Mouse (Mus musculus) neural tube, embryonic 11.5 days (tissue): Measurements from ENCODE around the gene Xylb. TPM values are rescaled to one million over a fixed set of nuclear protein-coding genes. Genes with fewer than 3 reads are reported as not detected.

Experiments used
- ATAC-seq: fragments of 200-750 bp; cut with Nextera tagmentation; 2 replicates; pipeline ENCODE4 v1.8.0; 2017; ENCODE audit warnings: moderate number of reproducible peaks, mild to moderate bottlenecking, moderate TSS enrichment, moderate library complexity; ENCODE audit not compliant: insufficient read depth, low FRiP score, low TSS enrichment
- DNase-seq: peaks from one replicate; pipeline ENCODE4 v3.0.0-alpha.2; 2015; ENCODE audit warnings: low spot score
- H3K27ac ChIP-seq: fragments of 300-500 bp; sonication (generic); 2 replicates; pipeline ENCODE4 v1.5.1; 2014; ENCODE audit warnings: low read depth, mild to moderate bottlenecking, low read length
- H3K27me3 ChIP-seq: fragments of 300-500 bp; sonication (generic); 2 replicates; pipeline ENCODE4 v1.6.1; 2014; ENCODE audit warnings: mild to moderate bottlenecking, low read length, mixed read lengths; ENCODE audit not compliant: control insufficient read depth, insufficient read depth
- H3K36me3 ChIP-seq: fragments of 300-500 bp; sonication (generic); 2 replicates; pipeline ENCODE4 v1.6.1; 2014; ENCODE audit warnings: mild to moderate bottlenecking, low read length, moderate library complexity, mixed read lengths; ENCODE audit not compliant: control insufficient read depth, insufficient read depth
- H3K4me1 ChIP-seq: fragments of 300-500 bp; sonication (generic); 2 replicates; pipeline ENCODE4 v1.6.1; 2014; ENCODE audit warnings: low read length, mixed read lengths; ENCODE audit not compliant: control insufficient read depth, insufficient read depth
- H3K4me2 ChIP-seq: fragments of 300-500 bp; sonication (generic); 2 replicates; pipeline ENCODE4 v1.6.1; 2014; ENCODE audit warnings: low read depth, mild to moderate bottlenecking, moderate library complexity
- H3K4me3 ChIP-seq: fragments of 300-500 bp; sonication (generic); 2 replicates; pipeline ENCODE4 v1.5.1; 2014; ENCODE audit warnings: low read depth, low read length
- H3K9ac ChIP-seq: fragments of 300-500 bp; sonication (generic); 2 replicates; pipeline ENCODE4 v1.6.1; 2014; ENCODE audit warnings: mild to moderate bottlenecking, low read length
- H3K9me3 ChIP-seq: fragments of 300-500 bp; sonication (generic); 2 replicates; pipeline ENCODE4 v1.6.1; 2016; ENCODE audit warnings: low read length; ENCODE audit not compliant: control insufficient read depth
- WGBS: fragments of 180-500 bp; shearing (Covaris S2); extraction: QIAGEN DNeasy Blood & Tissue Kit; methylation state at CpG from one replicate; pipeline ENCODE4 v1.1.7; 2014; 5-methylcytosine and 5-hydroxymethylcytosine counted together
- polyA plus RNA-seq: library from polyadenylated mRNA; unstranded; fragments of >200 nt; fragmentation: Nextera tagmentation; extraction: Ambion mirVana; gene quantifications from 2 replicates; pipeline ENCODE4 v1.2.1, GENCODE M21; 2014

The Xylb gene
- 5.6 and 6.7 TPM in 2 replicates for polyA plus RNA-seq

GRCm38 (mm10) chr9:119357331-119358057 is at the start of gene Xylb:
Gene Xylb (plus strand): TSS chr9:119357381.
- H3K4me2 ChIP-seq, result peak within 1 kb of the TSS; percentile 89
- WGBS, result 4% methylated on average over 65 of the region's 65 CpGs
- DNase-seq, result peak; percentile 93
- H3K36me3 ChIP-seq, result no peaks in the 10 kb centered on the region
- peak within 1 kb of the TSS; percentile 63 for H3K4me3 ChIP-seq
- H3K9ac ChIP-seq, result peak within 1 kb of the TSS; percentile 66
- no peaks in the 10 kb centered on the region for H3K9me3 ChIP-seq
- H3K4me1 ChIP-seq, result no peaks in the 10 kb centered on the region
- ATAC-seq, result peak; percentile 89
- no peak within 1 kb of the TSS for H3K27ac ChIP-seq
- H3K27me3 ChIP-seq, result no peaks in the 10 kb centered on the region

- H3K4me3 ChIP-seq, result no peak overlapping the region
- H3K4me1 ChIP-seq, result no peaks in the 10 kb centered on the region
- H3K27ac ChIP-seq, result no peak overlapping the region
- H3K4me2 ChIP-seq, result no peak overlapping the region
- H3K9ac ChIP-seq, result no peak overlapping the region
- WGBS, result 97% methylated on average over 1 of the region's 1 CpGs
- H3K27me3 ChIP-seq, result no peaks in the 10 kb centered on the region
- DNase-seq, result no peak
- ATAC-seq, result no peak
- no peaks in the 10 kb centered on the region for H3K9me3 ChIP-seq
- H3K36me3 ChIP-seq, result no peaks in the 10 kb centered on the region
Observed at GRCm38 (mm10) chr9:119309067-119309466, 48.1 kb upstream of the Xylb start.

- no peaks in the 10 kb centered on the region for H3K9me3 ChIP-seq
- no peaks in the 10 kb centered on the region for H3K27me3 ChIP-seq
- no peak overlapping the region for H3K4me3 ChIP-seq
- no peak overlapping the region for H3K4me2 ChIP-seq
- H3K27ac ChIP-seq, result no peak overlapping the region
- no peak for DNase-seq
- H3K9ac ChIP-seq, result no peak overlapping the region
- ATAC-seq, result no peak
- no peaks in the 10 kb centered on the region for H3K36me3 ChIP-seq
- no peaks in the 10 kb centered on the region for H3K4me1 ChIP-seq
- WGBS, result 94% methylated on average over 10 of the region's 10 CpGs
Observed at GRCm38 (mm10) chr9:119313096-119313495, 44.1 kb upstream of the Xylb start.

GRCm38 (mm10) chr9:119318891-119319290 is 38.3 kb upstream of the Xylb start:
- ATAC-seq (no peak), DNase-seq (no peak)
- 96% methylated on average over 1 of the region's 1 CpGs for WGBS
- Histone ChIP-seq H3K4me1 (peaks cover 5% of the 10 kb centered on the region; the same call in 1 of the 2 replicates), H3K36me3 (no peaks in the 10 kb centered on the region), H3K9ac (no peak overlapping the region), H3K27ac (no peak overlapping the region), H3K4me3 (no peak overlapping the region), H3K9me3 (no peaks in the 10 kb centered on the region), H3K27me3 (no peaks in the 10 kb centered on the region), H3K4me2 (no peak overlapping the region)

- H3K4me2 ChIP-seq, result peak overlapping the region; percentile 98
- no peaks in the 10 kb centered on the region for H3K27me3 ChIP-seq
- ATAC-seq (no peak), DNase-seq (no peak)
- H3K4me1 ChIP-seq, result peaks cover 5% of the 10 kb centered on the region; the same call in 1 of the 2 replicates
- 84% methylated on average over 7 of the region's 7 CpGs for WGBS
- no peaks in the 10 kb centered on the region for H3K36me3 ChIP-seq
- no peak overlapping the region for H3K9ac ChIP-seq
- no peak overlapping the region for H3K4me3 ChIP-seq
- H3K9me3 ChIP-seq, result no peaks in the 10 kb centered on the region
- no peak overlapping the region for H3K27ac ChIP-seq
Observed at GRCm38 (mm10) chr9:119320446-119320845, 36.7 kb upstream of the Xylb start.

- H3K4me1 ChIP-seq, result peaks cover 5% of the 10 kb centered on the region; the same call in 1 of the 2 replicates
- no peaks in the 10 kb centered on the region for H3K9me3 ChIP-seq
- peak overlapping the region; percentile 26 for H3K9ac ChIP-seq
- no peak for ATAC-seq
- H3K4me2 ChIP-seq, result peak overlapping the region; percentile 98
- no peak for DNase-seq
- H3K27ac ChIP-seq, result no peak overlapping the region
- H3K4me3 ChIP-seq, result peak overlapping the region; percentile 92
- no peaks in the 10 kb centered on the region for H3K27me3 ChIP-seq
- H3K36me3 ChIP-seq, result no peaks in the 10 kb centered on the region
- WGBS, result 12% methylated on average over 7 of the region's 7 CpGs
Observed at GRCm38 (mm10) chr9:119320946-119321345, 36.2 kb upstream of the Xylb start.

- H3K9ac ChIP-seq, result peak overlapping the region; percentile 89
- peaks cover 5% of the 10 kb centered on the region; the same call in 1 of the 2 replicates for H3K4me1 ChIP-seq
- peak; percentile 56 for ATAC-seq
- 0% methylated on average over 43 of the region's 59 CpGs for WGBS
- no peaks in the 10 kb centered on the region for H3K9me3 ChIP-seq
- peak overlapping the region; percentile 83; the same call in 1 of the 2 replicates for H3K27ac ChIP-seq
- DNase-seq, result peak; percentile 27
- no peaks in the 10 kb centered on the region for H3K36me3 ChIP-seq
- peak overlapping the region; percentile 98 for H3K4me2 ChIP-seq
- H3K27me3 ChIP-seq, result no peaks in the 10 kb centered on the region
- peak overlapping the region; percentile 92 for H3K4me3 ChIP-seq
Observed at GRCm38 (mm10) chr9:119321392-119322229, 35.6 kb upstream of the Xylb start.

GRCm38 (mm10) chr9:119322289-119323259 is 34.6 kb upstream of the Xylb start, which contains the start of gene Oxsr1:
Gene Oxsr1 (minus strand): TSS chr9:119322427.
- WGBS, result under 1% methylated on average over 76 of the region's 76 CpGs

More at GRCm38 (mm10) chr9:119322289-119323259, 34.6 kb upstream of the Xylb start, which contains the start of gene Oxsr1:
- DNase-seq (peak; percentile 96), ATAC-seq (peak; percentile 97)
- Histone ChIP-seq H3K9me3 (no peaks in the 10 kb centered on the region), H3K4me2 (peak within 1 kb of the TSS; percentile 98), H3K36me3 (no peaks in the 10 kb centered on the region), H3K27me3 (no peaks in the 10 kb centered on the region), H3K9ac (peak within 1 kb of the TSS; percentile 89), H3K4me3 (peak within 1 kb of the TSS; percentile 92), H3K27ac (peak within 1 kb of the TSS; percentile 83), H3K4me1 (peaks cover 5% of the 10 kb centered on the region; the same call in 1 of the 2 replicates)
